Mouse (Mus musculus) stomach, embryonic 15.5 days (tissue): ENCODE data around the gene Ribc1. TPM values are rescaled to one million over a fixed set of nuclear protein-coding genes. Genes with fewer than 3 reads are reported as not detected.
A peak's percentile ranks its signal among the peaks of the same experiment; 100 is the strongest.

Experiments used
- ATAC-seq: fragments of 200-750 bp; cut with Nextera tagmentation; 2 replicates; pipeline ENCODE4 v1.8.0; 2017; ENCODE audit warnings: low read depth, moderate number of reproducible peaks, moderate TSS enrichment; ENCODE audit not compliant: insufficient read depth, low FRiP score
- H3K27ac ChIP-seq: fragments of 300-500 bp; sonication (generic); 2 replicates; pipeline ENCODE4 v1.5.1; 2015; ENCODE audit warnings: mild to moderate bottlenecking, inconsistent platforms
- H3K27me3 ChIP-seq: fragments of 300-500 bp; sonication (generic); replicated peaks from 2 replicates; pipeline ENCODE4 v1.6.1; 2015; ENCODE audit warnings: inconsistent platforms
- H3K36me3 ChIP-seq: fragments of 300-500 bp; sonication (generic); 2 replicates; pipeline ENCODE4 v1.6.1; 2015; ENCODE audit warnings: inconsistent platforms
- H3K4me1 ChIP-seq: fragments of 300-500 bp; sonication (generic); 2 replicates; pipeline ENCODE4 v1.6.1; 2015; ENCODE audit warnings: inconsistent platforms
- H3K4me2 ChIP-seq: fragments of 300-500 bp; sonication (generic); 2 replicates; pipeline ENCODE4 v1.6.1; 2015; ENCODE audit warnings: mild to moderate bottlenecking, inconsistent platforms
- H3K4me3 ChIP-seq: fragments of 300-500 bp; sonication (generic); replicated peaks from 2 replicates; pipeline ENCODE4 v1.5.1; 2015; ENCODE audit warnings: inconsistent platforms
- H3K9ac ChIP-seq: fragments of 300-500 bp; sonication (generic); 2 replicates; pipeline ENCODE4 v1.6.1; 2015; ENCODE audit warnings: inconsistent platforms
- H3K9me3 ChIP-seq: fragments of 300-500 bp; sonication (generic); 2 replicates; pipeline ENCODE4 v1.6.1; 2016; ENCODE audit warnings: inconsistent platforms
- WGBS: fragments of 180-500 bp; shearing (Covaris S2); methylation state at CpG from one replicate; pipeline ENCODE4 v1.1.7; 2015; 5-methylcytosine and 5-hydroxymethylcytosine counted together
- polyA plus RNA-seq: library from polyadenylated mRNA; unstranded; fragments of >200 nt; fragmentation: Nextera tagmentation; extraction: Ambion mirVana; gene quantifications from 2 replicates; pipeline ENCODE4 v1.2.1, GENCODE M21; 2015

Ribc1 gene
- polyA plus RNA-seq: 2.5 and 2.8 TPM in 2 replicates

DNA sequence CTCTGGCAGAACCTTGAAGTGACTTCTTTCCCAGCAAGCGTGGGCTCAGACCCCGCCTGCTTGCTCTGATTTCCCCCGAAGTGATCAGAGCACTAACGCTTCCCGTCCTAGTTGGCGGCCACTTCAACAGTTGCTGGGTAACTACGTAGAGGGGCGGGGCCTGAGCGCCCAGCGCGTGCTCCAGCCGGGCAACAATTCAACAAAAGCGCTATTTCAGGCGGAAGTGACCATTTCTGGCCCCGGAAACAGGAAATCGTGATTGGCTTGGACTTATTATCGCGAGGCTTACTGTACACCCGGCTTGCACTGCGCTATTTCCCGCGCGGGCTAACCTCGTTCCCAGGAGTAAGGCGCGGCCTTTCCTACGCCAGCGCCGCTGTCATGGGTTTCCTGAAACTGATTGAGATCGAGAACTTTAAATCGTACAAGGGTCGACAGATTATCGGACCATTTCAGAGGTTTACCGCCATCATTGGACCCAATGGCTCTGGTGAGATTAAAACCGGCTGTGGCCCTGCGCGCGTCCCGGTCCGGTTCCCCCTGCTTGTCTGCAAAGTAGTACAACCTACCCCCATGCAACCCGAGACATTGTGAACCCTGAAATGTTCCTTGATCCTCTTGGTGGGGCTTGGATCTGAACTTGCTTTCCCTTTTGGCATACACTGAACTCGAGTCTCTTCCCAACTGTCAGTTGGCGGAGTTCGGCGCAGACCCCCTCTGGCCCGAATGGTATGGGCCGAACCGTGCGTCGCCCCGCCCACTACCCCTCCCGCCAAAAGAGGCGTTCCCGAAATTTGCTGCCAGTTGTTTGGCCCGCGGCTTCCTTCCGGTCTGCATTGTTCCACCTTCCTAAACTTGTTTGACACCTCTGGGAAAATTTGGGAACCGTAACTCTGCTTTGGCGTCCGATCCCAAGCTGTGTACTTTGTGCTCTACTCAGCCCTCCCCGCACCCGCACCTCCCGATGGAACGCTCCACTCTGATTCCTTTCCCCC is at the start of gene Ribc1, which contains the start of gene Smc1a:
Gene Ribc1, minus strand, starts transcription at position 145 of the 995 bp plus-strand sequence.
Gene Smc1a, plus strand, starts transcription at position 278 of the 995 bp plus-strand sequence.
- 17% methylated on average over 64 of the region's 64 CpGs for WGBS
- peak within 1 kb of the TSS; percentile 54 for H3K4me2 ChIP-seq
- H3K9ac ChIP-seq: peak within 1 kb of the TSS; percentile 46; the same call in 1 of the 2 replicates
- no peaks in the 10 kb centered on the region for H3K4me1 ChIP-seq
- H3K36me3 ChIP-seq: no peaks in the 10 kb centered on the region
- H3K27me3 ChIP-seq: no peaks in the 10 kb centered on the region
- peak within 1 kb of the TSS; percentile 55 for H3K4me3 ChIP-seq
- peak; percentile 98 for ATAC-seq
- H3K9me3 ChIP-seq: no peaks in the 10 kb centered on the region
- peak within 1 kb of the TSS; percentile 91 for H3K27ac ChIP-seq

DNA sequence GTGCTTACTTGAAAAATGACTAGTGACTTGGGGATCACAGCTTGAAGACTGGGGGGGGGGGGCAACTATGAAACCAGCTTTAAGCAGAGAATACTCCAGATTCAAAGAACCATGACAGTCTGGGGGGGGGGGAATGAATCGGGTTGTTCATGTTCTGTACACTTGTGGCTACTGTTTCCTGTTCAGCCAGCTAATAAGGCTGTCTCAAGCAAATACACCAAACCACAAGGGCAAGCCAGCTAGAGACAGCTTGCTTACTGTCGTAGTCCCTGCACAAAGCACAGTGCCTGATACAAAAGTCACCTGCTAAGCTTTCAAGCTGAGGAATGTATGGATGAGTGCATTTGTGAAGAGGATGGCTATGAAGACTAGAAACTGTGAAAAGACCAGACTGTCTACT is 49.6 kb upstream of the Ribc1 start:
- H3K9me3 ChIP-seq: no peaks in the 10 kb centered on the region
- no peak overlapping the region for H3K4me3 ChIP-seq
- no peak for ATAC-seq
- peaks cover 7% of the 10 kb centered on the region; the same call in 1 of the 2 replicates for H3K27me3 ChIP-seq
- no peaks in the 10 kb centered on the region for H3K36me3 ChIP-seq
- WGBS: 83% methylated on average over 2 of the region's 2 CpGs
- H3K4me2 ChIP-seq: no peak overlapping the region
- H3K4me1 ChIP-seq: no peaks in the 10 kb centered on the region
- H3K9ac ChIP-seq: no peak overlapping the region
- no peak overlapping the region for H3K27ac ChIP-seq

DNA sequence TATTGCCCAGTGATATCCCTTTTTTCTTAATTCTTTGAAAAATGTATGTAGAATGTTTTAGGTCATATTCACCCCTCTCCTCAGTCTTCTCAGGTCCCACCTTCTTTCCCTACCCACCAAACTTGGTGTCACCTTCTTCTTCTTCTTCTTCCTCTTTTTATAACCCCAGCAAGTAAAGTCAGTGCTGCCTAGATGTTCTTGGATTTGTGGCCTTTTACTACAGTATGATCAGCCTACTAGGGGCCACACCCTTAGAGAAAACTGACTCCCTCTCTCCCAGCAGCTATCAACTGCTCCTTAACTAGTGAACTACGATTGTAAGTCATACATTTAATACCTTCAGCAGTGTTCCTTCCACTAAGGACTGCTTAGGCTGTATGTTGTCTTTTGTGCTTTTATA is 38.0 kb upstream of the Ribc1 start:
- Histone ChIP-seq H3K9ac (no peak overlapping the region), H3K27ac (no peak overlapping the region), H3K27me3 (0 out of 2 replicates have a peak, but pooled peaks cover 4% of the 10 kb centered on the region), H3K4me1 (no peaks in the 10 kb centered on the region), H3K4me2 (no peak overlapping the region), H3K4me3 (no peak overlapping the region), H3K36me3 (no peaks in the 10 kb centered on the region), H3K9me3 (no peaks in the 10 kb centered on the region)
- ATAC-seq: no peak
- WGBS: 83% methylated on average over 1 of the region's 1 CpGs

DNA sequence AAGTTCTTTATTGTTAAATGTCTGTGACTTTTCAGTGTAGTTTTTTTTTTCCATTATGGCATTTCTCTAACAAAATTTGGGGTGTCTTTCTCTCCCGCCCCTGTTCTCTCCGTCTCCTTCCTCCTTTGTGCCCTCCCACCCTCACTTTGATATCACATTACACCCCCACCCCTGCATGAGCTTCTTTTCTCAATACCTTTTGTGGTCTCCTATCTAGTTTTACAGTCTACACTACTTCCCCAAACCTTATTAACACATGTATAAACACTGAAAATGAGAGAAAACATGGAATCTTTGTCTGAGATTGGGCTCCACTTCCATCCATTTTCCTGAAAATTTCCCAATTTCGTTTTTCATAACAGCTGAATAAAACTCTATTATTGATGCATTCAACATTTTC is 36.5 kb upstream of the Ribc1 start:
- Histone ChIP-seq H3K9me3 (no peaks in the 10 kb centered on the region), H3K27ac (no peak overlapping the region), H3K4me2 (no peak overlapping the region), H3K27me3 (no peaks in the 10 kb centered on the region), H3K36me3 (no peaks in the 10 kb centered on the region), H3K9ac (no peak overlapping the region), H3K4me1 (no peaks in the 10 kb centered on the region), H3K4me3 (no peak overlapping the region)
- no peak for ATAC-seq
- WGBS: 73% methylated on average over 3 of the region's 3 CpGs

DNA sequence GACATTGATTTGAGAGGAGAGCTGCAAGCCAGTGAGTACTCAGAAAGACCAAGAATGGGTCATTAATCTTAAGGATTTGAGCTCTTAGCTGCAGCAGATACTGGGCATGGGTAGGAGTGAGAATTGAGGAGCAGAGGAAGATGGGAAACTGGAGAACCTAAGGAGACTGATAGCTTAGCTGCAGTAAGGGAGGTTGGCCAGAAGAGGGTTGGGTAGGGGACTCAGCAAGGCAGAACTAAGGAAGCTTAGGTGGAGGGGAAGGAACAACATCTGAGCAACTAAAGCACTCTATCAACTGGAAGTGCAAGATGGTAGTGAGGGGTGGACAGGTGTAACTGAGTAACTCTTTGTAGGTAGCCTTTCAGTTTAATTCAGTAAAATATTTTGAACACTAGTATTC is 31.1 kb upstream of the Ribc1 start:
- no peaks in the 10 kb centered on the region for H3K4me1 ChIP-seq
- no peaks in the 10 kb centered on the region for H3K9me3 ChIP-seq
- H3K9ac ChIP-seq: no peak overlapping the region
- H3K27ac ChIP-seq: no peak overlapping the region
- H3K36me3 ChIP-seq: no peaks in the 10 kb centered on the region
- no peak for ATAC-seq
- H3K27me3 ChIP-seq: no peaks in the 10 kb centered on the region
- no peak overlapping the region for H3K4me2 ChIP-seq
- no peak overlapping the region for H3K4me3 ChIP-seq

DNA sequence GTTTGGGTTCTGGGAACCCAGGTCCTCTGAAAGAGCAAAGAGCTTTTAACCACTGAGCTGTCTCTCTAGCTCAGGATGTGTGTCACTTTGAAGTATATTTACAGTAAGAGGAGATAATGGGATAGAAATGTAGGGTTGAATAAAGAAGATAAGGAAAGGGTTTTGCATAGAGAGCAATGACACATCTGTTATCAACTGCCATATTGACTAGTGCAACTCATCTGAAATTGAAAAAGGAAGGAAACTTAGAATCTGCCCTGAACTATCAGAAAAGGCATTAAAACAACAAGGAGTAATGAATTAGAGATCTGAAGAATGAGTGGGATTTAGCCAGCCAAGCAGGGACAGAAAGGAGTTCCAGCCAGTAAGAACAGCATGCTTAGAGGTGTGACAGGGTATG is 23.8 kb upstream of the Ribc1 start:
- Histone ChIP-seq H3K9me3 (no peaks in the 10 kb centered on the region), H3K4me2 (no peak overlapping the region), H3K4me3 (no peak overlapping the region), H3K9ac (no peak overlapping the region), H3K4me1 (no peaks in the 10 kb centered on the region), H3K27me3 (no peaks in the 10 kb centered on the region), H3K27ac (no peak overlapping the region), H3K36me3 (no peaks in the 10 kb centered on the region)
- ATAC-seq: no peak

DNA sequence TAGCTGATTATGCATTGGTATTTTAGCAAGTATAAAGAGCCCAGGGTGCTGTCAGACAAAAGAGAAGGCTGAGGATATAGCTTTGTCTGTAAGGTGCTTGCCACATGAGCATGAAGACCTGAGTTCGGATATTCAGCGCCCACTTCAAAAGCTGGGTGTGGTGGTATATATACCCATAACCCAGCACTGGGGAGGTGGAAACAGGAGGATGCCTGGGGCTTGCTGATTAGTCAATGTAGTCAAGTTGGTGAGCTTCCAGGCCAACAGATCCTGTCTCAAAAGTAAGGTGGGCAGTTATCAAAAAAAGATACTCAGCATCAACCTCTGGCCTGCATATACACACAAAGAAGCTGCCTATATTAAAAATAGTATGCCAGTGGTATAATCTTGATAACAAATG is 3.2 kb upstream of the Ribc1 start:
- no peaks in the 10 kb centered on the region for H3K9me3 ChIP-seq
- H3K4me3 ChIP-seq: no peak overlapping the region
- no peak for ATAC-seq
- no peak overlapping the region for H3K27ac ChIP-seq
- WGBS: 84% methylated on average over 2 of the region's 2 CpGs
- H3K27me3 ChIP-seq: no peaks in the 10 kb centered on the region
- H3K36me3 ChIP-seq: no peaks in the 10 kb centered on the region
- no peaks in the 10 kb centered on the region for H3K4me1 ChIP-seq
- no peak overlapping the region for H3K4me2 ChIP-seq
- no peak overlapping the region for H3K9ac ChIP-seq

DNA sequence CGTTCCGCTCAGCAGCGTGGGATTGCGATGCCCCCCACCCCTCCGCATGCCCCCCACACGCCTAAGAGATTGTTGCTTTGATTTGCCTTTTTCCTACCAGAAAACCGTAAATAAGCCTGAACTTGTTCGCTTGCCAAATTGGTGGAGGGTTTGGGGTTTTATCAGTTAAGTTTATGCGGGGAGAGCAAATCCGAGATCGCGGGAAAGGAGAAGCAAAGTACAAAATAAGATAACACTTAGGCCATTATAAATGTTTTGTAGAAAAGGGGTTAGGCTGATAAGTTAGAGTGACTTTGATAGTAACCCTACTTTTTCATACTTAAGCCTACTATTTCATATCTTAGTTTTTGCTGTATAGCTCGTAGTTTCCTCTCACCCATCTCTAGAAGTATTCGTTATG is 1.1 kb upstream of the Ribc1 start:
- H3K4me3 ChIP-seq: peak overlapping the region; percentile 55
- peak overlapping the region; percentile 51 for H3K4me2 ChIP-seq
- no peaks in the 10 kb centered on the region for H3K9me3 ChIP-seq
- ATAC-seq: no peak
- H3K36me3 ChIP-seq: no peaks in the 10 kb centered on the region
- 0 out of 2 replicates have a peak overlapping the region, but pooled peaks have one; percentile 3 for H3K9ac ChIP-seq
- peak overlapping the region; percentile 91; the same call in 1 of the 2 replicates for H3K27ac ChIP-seq
- 24% methylated on average over 14 of the region's 14 CpGs for WGBS
- no peaks in the 10 kb centered on the region for H3K27me3 ChIP-seq
- no peaks in the 10 kb centered on the region for H3K4me1 ChIP-seq

DNA sequence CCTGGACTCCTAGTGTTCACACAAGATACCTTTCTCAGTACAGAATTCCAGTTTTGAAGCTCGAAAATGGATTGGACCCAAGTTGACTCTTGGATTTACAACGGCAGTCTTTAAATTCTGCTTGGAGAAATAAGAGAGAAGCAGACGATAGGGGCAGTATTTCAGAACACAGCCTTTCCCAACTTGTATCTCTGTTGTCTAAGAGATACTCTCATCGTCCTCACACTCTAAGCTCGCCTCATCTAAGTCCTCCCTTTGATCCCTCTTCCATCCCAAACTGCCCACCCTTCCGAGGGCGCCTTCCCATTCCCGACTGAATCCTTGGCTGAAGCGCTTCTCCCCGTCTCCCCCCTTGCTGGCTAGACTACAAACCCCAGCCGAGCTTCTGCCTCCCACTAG is 344 bp downstream of the Ribc1 start:
- Histone ChIP-seq H3K36me3 (no peaks in the 10 kb centered on the region), H3K4me1 (no peaks in the 10 kb centered on the region), H3K4me3 (peak overlapping the region; percentile 55), H3K9ac (peak overlapping the region; percentile 46; the same call in 1 of the 2 replicates), H3K27ac (peak overlapping the region; percentile 90), H3K4me2 (peak overlapping the region; percentile 54), H3K9me3 (no peaks in the 10 kb centered on the region), H3K27me3 (no peaks in the 10 kb centered on the region)
- WGBS: 11% methylated on average over 11 of the region's 11 CpGs
- ATAC-seq: no peak; the same call in 1 of the 2 replicates

DNA sequence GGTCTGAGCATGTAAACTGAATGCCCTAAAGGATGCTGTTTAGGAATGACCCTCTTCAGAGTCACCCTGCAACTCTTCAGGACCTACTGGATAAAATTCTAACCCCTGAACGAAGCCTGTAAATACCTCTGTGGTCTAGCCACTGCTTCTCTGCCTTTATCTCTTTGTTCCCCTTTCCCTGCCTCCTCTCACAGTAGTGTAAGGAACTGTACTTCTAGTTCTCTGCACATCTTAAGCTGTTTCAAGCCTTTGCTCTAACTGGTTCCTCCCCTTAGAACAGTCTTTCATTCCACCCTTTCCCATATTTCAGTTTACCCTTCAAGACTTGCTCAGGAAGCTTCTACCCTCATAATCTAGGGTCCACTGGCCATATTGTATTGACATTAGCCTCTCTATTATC is 8.2 kb downstream of the Ribc1 start:
- Histone ChIP-seq H3K4me2 (no peak overlapping the region), H3K27ac (no peak overlapping the region), H3K4me1 (no peaks in the 10 kb centered on the region), H3K4me3 (no peak overlapping the region), H3K36me3 (no peaks in the 10 kb centered on the region), H3K9me3 (no peaks in the 10 kb centered on the region), H3K27me3 (peaks cover 2% of the 10 kb centered on the region; the same call in 1 of the 2 replicates), H3K9ac (no peak overlapping the region)
- no peak for ATAC-seq
- 81% methylated on average over 1 of the region's 1 CpGs for WGBS

DNA sequence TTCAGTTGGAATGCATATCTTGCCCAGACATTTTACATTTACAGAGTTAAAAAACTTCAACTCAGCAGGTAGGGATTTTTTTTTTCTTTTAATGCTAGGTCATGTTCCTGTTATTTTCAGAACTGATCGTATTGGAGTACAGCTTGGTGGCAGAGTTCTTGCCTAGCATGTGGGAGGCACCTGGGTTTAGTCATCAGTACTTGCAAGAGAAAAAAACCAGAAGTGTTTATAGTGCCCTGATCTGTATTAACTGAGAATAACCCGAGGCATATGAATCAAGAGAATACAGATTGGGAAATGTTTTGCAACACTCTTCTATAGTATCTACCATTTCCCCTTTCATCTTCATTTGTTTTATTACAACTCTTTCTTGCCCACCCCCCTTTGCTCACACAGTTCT is 13.2 kb downstream of the Ribc1 start:
- no peaks in the 10 kb centered on the region for H3K36me3 ChIP-seq
- no peak for ATAC-seq
- H3K9ac ChIP-seq: no peak overlapping the region
- H3K27ac ChIP-seq: no peak overlapping the region
- H3K4me1 ChIP-seq: no peaks in the 10 kb centered on the region
- H3K4me2 ChIP-seq: peak overlapping the region; percentile 56; the same call in 1 of the 2 replicates
- H3K27me3 ChIP-seq: peaks cover 4% of the 10 kb centered on the region; the same call in 1 of the 2 replicates
- WGBS: 58% methylated on average over 2 of the region's 2 CpGs
- H3K4me3 ChIP-seq: no peak overlapping the region
- H3K9me3 ChIP-seq: no peaks in the 10 kb centered on the region
